Mouse (Mus musculus) liver, adult 2 months (tissue): Measurements from ENCODE around the gene Nkx1-2.

ENCODE experiments used
- CTCF ChIP-seq: fragments of 200-500 bp; IDR thresholded peaks from 2 replicates; pipeline ENCODE4 v1.5.1; 2011; ENCODE audit warnings: low read depth, low read length, control low read depth
- POLR2A ChIP-seq: fragments of 200-500 bp; IDR thresholded peaks from 2 replicates; pipeline ENCODE4 v1.6.1; 2011; ENCODE audit warnings: low read length, control low read depth; ENCODE audit not compliant: insufficient read depth; ENCODE audit errors: extremely low read depth

DNA sequence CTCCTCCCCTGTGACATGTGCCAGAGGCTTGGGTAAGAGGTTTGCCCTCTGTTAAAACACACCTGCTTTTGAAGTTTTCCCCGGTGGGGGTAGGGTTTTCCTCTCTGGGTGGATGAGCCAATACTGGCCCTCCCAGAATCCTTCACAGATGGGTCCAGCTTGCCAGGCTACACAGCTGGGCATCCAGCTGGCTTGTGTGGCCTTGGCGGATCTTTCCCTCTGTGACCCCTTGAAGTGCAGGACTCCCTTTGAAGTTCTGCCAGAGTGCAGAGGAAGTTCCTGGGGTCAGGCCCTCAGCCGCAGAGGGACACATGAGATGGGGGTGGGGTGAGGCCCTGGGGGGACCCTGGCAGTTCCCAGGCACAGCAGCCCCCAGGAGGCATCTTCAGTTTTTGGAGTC, 15.9 kb upstream of the Nkx1-2 start:
- TF ChIP-seq CTCF (no peak), POLR2A (no peak)
